8 mouse cellular contexts compared by ENCODE assay signal in genomic region chr9:96195885-96196622, GRCm38 (mm10). TPM values are rescaled to one million over a fixed set of nuclear protein-coding genes. Genes with fewer than 3 reads are reported as not detected.
A peak's percentile ranks its signal among the peaks of the same experiment; 100 is the strongest.
DNase-seq lines count a peak whose midpoint lies in the region; ATAC-seq and TF ChIP-seq lines count a peak whose summit lies in the region.

Tfdp2 (plus strand) TSS chr9:96196275.

- DNase-seq in A20 (ENCODE audit: low read depth, low spot score) (peak; percentile 95), liver (peak; percentile 91)
- peak; percentile 97 for DNase-seq in heart, embryonic 10.5 days (ENCODE audit: low spot score)
- peak; percentile 86 to 93 for DNase-seq in spleen, postnatal 4 days (ENCODE audit: low spot score in 2 of 2)

- peak; percentile 99 for ATAC-seq in kidney, embryonic 15.5 days (replicated peaks; ENCODE audit: low FRiP score)
- peak; percentile 88 for ATAC-seq in monocyte, adult 5-6 weeks (replicated peaks; ENCODE audit: insufficient number of reproducible peaks, low FRiP score, low TSS enrichment, poor library complexity, severe bottlenecking)

- no peak for TF ChIP-seq POLR2A in bone marrow macrophage, adult 2 months (IDR thresholded peaks at IDR 0.05; ENCODE audit: borderline replicate concordance, low read depth, low read length)
- peak; percentile 72 for TF ChIP-seq POLR2A in embryonic fibroblast, embryonic 13.5 days (IDR thresholded peaks at IDR 0.05; ENCODE audit: low read depth, low read length)

- peak within 1 kb of the TSS; percentile 79 for H3K4me3 ChIP-seq in bone marrow macrophage, adult 2 months (ENCODE audit: insufficient read depth, low read length)
- H3K4me3 ChIP-seq in embryonic fibroblast, embryonic 13.5 days (ENCODE audit: insufficient read depth, low read length), result peak within 1 kb of the TSS; percentile 74
- peak within 1 kb of the TSS; percentile 93 for H3K4me3 ChIP-seq in heart, embryonic 10.5 days
- peak within 1 kb of the TSS; percentile 92 for H3K4me3 ChIP-seq in kidney, embryonic 15.5 days (replicated peaks)

- peak within 1 kb of the TSS; percentile 95 for H3K4me2 ChIP-seq in kidney, embryonic 15.5 days

- WGBS in heart, embryonic 10.5 days, result under 1% methylated on average over 81 of the region's 81 CpGs
- under 1% methylated on average over 80 of the region's 81 CpGs for WGBS in kidney, embryonic 15.5 days

- TF ChIP-seq CTCF in bone marrow macrophage, adult 2 months (IDR thresholded peaks at IDR 0.05; ENCODE audit: low read depth, low read length), result no peak
- TF ChIP-seq CTCF in embryonic fibroblast, embryonic 13.5 days (IDR thresholded peaks at IDR 0.05; ENCODE audit: borderline replicate concordance, insufficient read depth, low read length), result no peak

- H3K4me1 ChIP-seq in bone marrow macrophage, adult 2 months (ENCODE audit: control insufficient read depth, insufficient read depth, low read length), result no peaks in the 10 kb centered on the region
- peaks cover 3% of the 10 kb centered on the region; the same call in 1 of the 2 replicates for H3K4me1 ChIP-seq in embryonic fibroblast, embryonic 13.5 days (ENCODE audit: control insufficient read depth, insufficient read depth, low read length)
- peaks cover 25% of the 10 kb centered on the region for H3K4me1 ChIP-seq in heart, embryonic 10.5 days
- H3K4me1 ChIP-seq in kidney, embryonic 15.5 days, result peaks cover 22% of the 10 kb centered on the region

- H3K9me3 ChIP-seq in heart, embryonic 10.5 days, result no peaks in the 10 kb centered on the region
- no peaks in the 10 kb centered on the region for H3K9me3 ChIP-seq in kidney, embryonic 15.5 days (replicated peaks)

- H3K27me3 ChIP-seq in heart, embryonic 10.5 days (ENCODE audit: insufficient read depth, poor library complexity, severe bottlenecking), result no peaks in the 10 kb centered on the region
- H3K27me3 ChIP-seq in kidney, embryonic 15.5 days, result no peaks in the 10 kb centered on the region

- H3K9ac ChIP-seq in kidney, embryonic 15.5 days, result peak within 1 kb of the TSS; percentile 85

- H3K36me3 ChIP-seq in heart, embryonic 10.5 days, result no peaks in the 10 kb centered on the region
- no peaks in the 10 kb centered on the region for H3K36me3 ChIP-seq in kidney, embryonic 15.5 days

- H3K27ac ChIP-seq in bone marrow macrophage, adult 2 months (ENCODE audit: insufficient read depth, low read depth, low read length), result no peak within 1 kb of the TSS
- H3K27ac ChIP-seq in embryonic fibroblast, embryonic 13.5 days (ENCODE audit: insufficient read depth, low read length), result no peak within 1 kb of the TSS
- H3K27ac ChIP-seq in heart, embryonic 10.5 days, result peak within 1 kb of the TSS; percentile 94
- peak within 1 kb of the TSS; percentile 91 for H3K27ac ChIP-seq in kidney, embryonic 15.5 days

RNA-seq across cellular contexts. Expression of gene Tfdp2, which starts in this region (rescaled TPM):
- polyA plus RNA-seq in bone marrow macrophage, adult 2 months (2012; ENCODE audit: insufficient read depth, insufficient read length, missing spikeins), result 12.2 and 13.4 TPM in 2 replicates
- 24.6 and 29.6 TPM in 2 replicates for polyA plus RNA-seq in embryonic fibroblast, embryonic 13.5 days (2011; ENCODE audit: insufficient read length, low read depth, missing spikeins)
- polyA plus RNA-seq in heart, embryonic 10.5 days (2016; fragmentation: Nextera tagmentation; extraction: Ambion mirVana), result 41.9 and 45.6 TPM in 2 replicates
- polyA plus RNA-seq in kidney, embryonic 15.5 days (2015; fragmentation: Nextera tagmentation; extraction: Ambion mirVana), result 45.4 and 48.9 TPM in 2 replicates
- total RNA-seq in monocyte, adult 5-6 weeks (2017), result 20.5 to 44.9 TPM (median 35.9 TPM) in 3 replicates

Comparison
In these comparisons a context has a peak if more than half of its experiments do, and no peak if none do; other contexts are left out.
1. H3K27ac ChIP-seq: peak in heart, embryonic 10.5 days (single experiment) and kidney, embryonic 15.5 days (single experiment); none in bone marrow macrophage, adult 2 months (single experiment) and embryonic fibroblast, embryonic 13.5 days (single experiment).
2. Peak in every context shown above with its lines, with median percentiles within 50 percentile points of each other: DNase-seq and H3K4me3 ChIP-seq.